Mouse (Mus musculus) inflammation-experienced regulatory T-cells, adult 16 weeks (primary cell): ENCODE data around the gene Cd300ld4. TPM values are rescaled to one million over a fixed set of nuclear protein-coding genes. Genes with fewer than 3 reads are reported as not detected.

Source experiments
- polyA plus RNA-seq: library from polyadenylated mRNA; unstranded; fragments of 100-300 nt; shearing (Covaris generic); gene quantifications from one replicate; pipeline ENCODE4 v1.2.1, GENCODE M21; 2017

Cd300ld4 gene
- polyA plus RNA-seq = not detected

DNA sequence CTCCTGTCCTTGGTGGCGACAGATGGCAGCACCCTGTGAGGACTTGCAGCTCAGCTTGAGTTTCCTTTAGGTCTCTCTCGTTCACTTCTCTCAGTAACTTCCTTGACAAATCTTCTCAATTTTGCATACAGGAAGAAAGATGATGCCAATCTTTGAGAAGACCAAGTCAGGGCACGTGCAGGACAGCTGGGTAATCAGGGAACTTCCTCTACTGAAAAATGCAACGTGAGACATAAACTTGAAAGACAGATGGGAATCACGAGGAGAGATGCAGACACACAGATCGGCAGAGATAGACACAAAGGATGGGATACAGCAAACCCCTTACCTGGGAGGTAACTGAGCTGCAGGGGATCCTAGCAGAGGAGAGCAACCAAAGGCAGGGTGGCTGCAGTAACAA is at the start of gene Cd300ld4:
Gene Cd300ld4 (minus strand): TSS at position 101 of the 400 bp plus-strand sequence.

DNA sequence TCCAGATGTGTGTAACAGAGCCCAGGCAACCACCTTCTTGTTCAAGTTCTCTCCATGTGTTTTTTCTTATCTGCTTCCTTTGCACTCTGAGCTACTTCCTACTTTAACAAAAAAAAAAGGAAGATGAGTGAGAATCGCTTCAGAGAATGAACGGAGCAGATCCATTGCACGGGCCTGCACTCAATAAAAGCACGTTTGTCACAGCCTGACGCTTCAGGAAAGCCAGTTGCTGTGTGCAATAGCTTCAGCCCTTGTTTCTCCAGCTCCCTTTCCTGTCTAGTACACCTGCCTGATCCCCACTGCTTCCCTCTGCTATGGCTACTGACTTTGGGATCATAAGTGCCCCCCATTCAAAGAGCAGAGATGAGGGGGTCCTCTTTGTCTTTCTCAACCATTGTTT is 35.3 kb upstream of the Cd300ld4 start, which contains the start of gene Cd300e:
Gene Cd300e (minus strand): TSS at position 101 of the 400 bp plus-strand sequence.

DNA sequence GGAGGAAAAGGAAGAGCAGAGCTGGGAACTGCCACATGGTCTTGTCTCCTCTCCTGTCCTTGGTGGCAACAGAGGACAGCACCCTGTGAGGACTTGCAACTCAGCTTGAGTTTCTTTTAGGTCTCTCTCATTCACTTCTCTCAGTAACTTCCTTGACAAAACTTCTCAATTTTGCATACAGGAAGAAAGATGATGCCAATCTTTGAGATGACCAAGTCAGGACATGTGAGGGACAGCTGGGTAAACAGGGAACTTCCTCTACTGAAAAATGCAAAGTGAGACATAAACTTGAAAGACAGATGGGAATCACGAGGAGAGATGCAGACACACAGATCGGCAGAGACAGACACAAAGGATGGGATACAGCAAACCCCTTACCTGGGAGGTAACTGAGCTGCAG is 21.4 kb upstream of the Cd300ld4 start, which contains the start of gene Cd300ld3:
Gene Cd300ld3 (minus strand): TSS at position 151 of the 400 bp plus-strand sequence.

GRCm38 (mm10) chr11:115037669-115038068 is 10.9 kb upstream of the Cd300ld4 start, which contains the start of gene Cd300ld5:
TSS of gene Cd300ld5 (minus strand) at chr11:115037769.

DNA sequence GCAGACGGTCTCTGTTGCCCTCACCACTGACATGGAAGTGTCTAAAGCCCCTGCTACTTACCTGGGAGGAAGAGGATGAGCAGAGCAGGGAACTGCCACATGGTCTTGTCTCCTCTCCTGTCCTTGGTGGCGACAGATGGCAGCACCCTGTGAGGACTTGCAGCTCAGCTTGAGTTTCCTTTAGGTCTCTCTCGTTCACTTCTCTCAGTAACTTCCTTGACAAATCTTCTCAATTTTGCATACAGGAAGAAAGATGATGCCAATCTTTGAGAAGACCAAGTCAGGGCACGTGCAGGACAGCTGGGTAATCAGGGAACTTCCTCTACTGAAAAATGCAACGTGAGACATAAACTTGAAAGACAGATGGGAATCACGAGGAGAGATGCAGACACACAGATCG is 10.7 kb downstream of the Cd300ld4 start, which contains the start of gene Cd300ld2:
Gene Cd300ld2 (minus strand): TSS at position 101 of the 400 bp plus-strand sequence.

GRCm38 (mm10) chr11:115001474-115002040 is 25.3 kb downstream of the Cd300ld4 start, which contains the start of gene Cd300c2:
TSS of gene Cd300c2 (minus strand) at chr11:115001880.

DNA sequence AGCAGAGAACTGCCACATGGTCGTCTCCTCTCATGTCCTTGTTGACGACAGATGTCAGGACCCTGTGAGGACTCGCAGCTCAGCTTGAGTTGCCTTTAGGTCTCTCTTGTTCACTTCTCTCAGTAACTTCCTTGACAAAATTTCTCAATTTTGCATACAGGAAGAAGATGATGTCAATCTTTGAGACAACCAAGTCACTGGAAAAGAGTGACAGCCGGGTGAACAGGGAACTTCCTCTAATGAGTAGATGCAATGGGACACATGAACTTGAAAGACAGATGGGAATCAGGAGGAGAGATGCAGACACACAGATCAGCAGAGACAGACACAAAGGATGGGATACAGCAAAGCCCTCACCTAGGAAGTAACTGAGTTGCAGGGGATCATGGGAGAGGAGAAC is 37.0 kb downstream of the Cd300ld4 start, which contains the start of gene Cd300ld:
Gene Cd300ld (minus strand): TSS at position 130 of the 400 bp plus-strand sequence.

Other genes starting within 250 kb of the Cd300ld4 start
- not detected for gene Btbd17, start 231.1 kb downstream of the Cd300ld4 start, polyA plus RNA-seq
- not detected for gene Gpr142, start 228.1 kb downstream of the Cd300ld4 start, polyA plus RNA-seq
- gene Gprc5c, start 175.9 kb downstream of the Cd300ld4 start, polyA plus RNA-seq = 0.20 TPM
- 1.3 TPM for gene Cd300a, start 137.0 kb downstream of the Cd300ld4 start, polyA plus RNA-seq
- gene Cd300lb, start 92.6 kb downstream of the Cd300ld4 start, polyA plus RNA-seq = 0.32 TPM
- gene Cd300c, start 57.9 kb downstream of the Cd300ld4 start, polyA plus RNA-seq = not detected
- gene Cd300ld, start 37.1 kb downstream of the Cd300ld4 start, polyA plus RNA-seq = 0.79 TPM
- 1.5 TPM for gene Cd300c2, start 25.1 kb downstream of the Cd300ld4 start, polyA plus RNA-seq
- gene Cd300ld2, start 10.8 kb downstream of the Cd300ld4 start, polyA plus RNA-seq = not detected
- not detected for gene Cd300ld5, start 10.8 kb upstream of the Cd300ld4 start, polyA plus RNA-seq
- gene Cd300ld3, start 21.4 kb upstream of the Cd300ld4 start, polyA plus RNA-seq = not detected
- 1.2 TPM for gene Cd300e, start 35.2 kb upstream of the Cd300ld4 start, polyA plus RNA-seq
- 248 TPM for gene Rab37, start 64.4 kb upstream of the Cd300ld4 start, polyA plus RNA-seq
- gene Cd300lf, start 107.0 kb upstream of the Cd300ld4 start, polyA plus RNA-seq = 2.1 TPM
- gene Slc9a3r1, start 136.3 kb upstream of the Cd300ld4 start, polyA plus RNA-seq = 595 TPM
- 18.1 TPM for gene Tmem104, start 160.5 kb upstream of the Cd300ld4 start, polyA plus RNA-seq
- gene Nat9, start 160.8 kb upstream of the Cd300ld4 start, polyA plus RNA-seq = 15.8 TPM
- gene Grin2c, start 240.2 kb upstream of the Cd300ld4 start, polyA plus RNA-seq = not detected